Mouse (Mus musculus): ENCODE results near the gene Zmym4. TPM values are rescaled to one million over a fixed set of nuclear protein-coding genes. Genes with fewer than 3 reads are reported as not detected.
A peak's percentile ranks its signal among the peaks of the same experiment; 100 is the strongest.

The Zmym4 gene
- polyA plus RNA-seq, 1 experiment from 2014 or later, result 9.4 TPM

DNA sequence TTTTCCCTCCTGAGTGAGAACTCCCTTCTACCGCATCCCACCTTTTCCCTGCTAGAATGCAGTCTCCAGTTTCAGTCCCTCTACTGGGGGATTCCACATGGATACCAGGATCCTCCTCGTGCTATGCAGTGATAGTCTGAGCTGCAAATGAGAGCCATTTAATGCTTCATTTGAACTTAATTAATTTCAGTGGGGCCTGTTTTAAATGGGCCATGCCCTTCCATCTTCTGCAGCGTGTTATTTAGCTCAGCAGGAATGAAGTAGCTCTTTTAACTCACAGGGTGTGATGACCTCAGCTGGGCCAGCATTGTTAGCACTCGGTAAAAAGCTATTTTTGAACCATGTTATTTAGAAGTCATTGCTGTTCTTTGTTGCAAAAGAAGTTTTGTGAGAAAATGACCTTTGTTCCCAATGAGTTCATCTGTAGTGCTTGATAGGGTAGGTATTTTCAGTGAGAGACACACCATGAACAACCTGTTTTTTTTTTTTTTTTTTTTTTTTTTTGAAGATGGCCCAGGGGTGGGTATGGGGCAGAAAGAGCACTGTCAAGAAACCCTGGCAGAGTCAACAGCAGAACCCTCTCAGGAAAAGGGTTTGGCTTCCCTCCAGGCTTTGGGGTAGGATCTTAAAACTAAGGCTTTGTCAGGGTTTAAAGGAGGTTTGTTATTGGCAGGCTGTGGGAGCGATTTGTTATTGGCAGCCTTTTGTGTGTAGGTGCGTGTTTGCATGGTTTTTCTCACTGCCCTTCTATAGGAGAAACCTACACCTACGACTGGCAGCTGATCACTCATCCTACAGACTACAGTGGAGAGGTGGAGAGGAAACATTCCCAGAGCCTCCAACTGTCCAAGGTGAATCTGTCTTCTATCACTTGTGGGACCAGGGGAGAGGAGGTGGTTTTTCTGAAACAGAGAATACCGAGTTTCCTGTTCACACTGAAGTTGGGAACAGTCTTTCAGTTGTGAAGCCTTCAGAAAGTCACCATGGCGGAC is 144.7 kb downstream of the Zmym4 start:
- H3K27me3 ChIP-seq (ENCODE audit: control insufficient read depth, insufficient read depth, low read length), result no peaks in the 10 kb centered on the region
- H3K27ac ChIP-seq (ENCODE audit: low read length), result peak overlapping the region; percentile 51; the same call in 1 of the 2 replicates
- no peak overlapping the region for H3K4me2 ChIP-seq (ENCODE audit: low read depth, low read length)
- 0 out of 2 replicates have a peak overlapping the region, but pooled peaks have one; percentile 25 for H3K9ac ChIP-seq (ENCODE audit: low read length)
- no peaks in the 10 kb centered on the region for H3K9me3 ChIP-seq (replicated peaks; ENCODE audit: control insufficient read depth, low read length)
- peaks cover 12% of the 10 kb centered on the region for H3K36me3 ChIP-seq (ENCODE audit: control insufficient read depth, insufficient read depth)
- H3K4me1 ChIP-seq (ENCODE audit: control insufficient read depth, insufficient read depth, low read length), result peaks cover 12% of the 10 kb centered on the region
- WGBS, result 63% methylated on average over 9 of the region's 9 CpGs
- no peak overlapping the region for H3K4me3 ChIP-seq (ENCODE audit: low read length)
- no peak for ATAC-seq (replicated peaks; ENCODE audit: extremely low read depth, insufficient read depth, low FRiP score)

DNA sequence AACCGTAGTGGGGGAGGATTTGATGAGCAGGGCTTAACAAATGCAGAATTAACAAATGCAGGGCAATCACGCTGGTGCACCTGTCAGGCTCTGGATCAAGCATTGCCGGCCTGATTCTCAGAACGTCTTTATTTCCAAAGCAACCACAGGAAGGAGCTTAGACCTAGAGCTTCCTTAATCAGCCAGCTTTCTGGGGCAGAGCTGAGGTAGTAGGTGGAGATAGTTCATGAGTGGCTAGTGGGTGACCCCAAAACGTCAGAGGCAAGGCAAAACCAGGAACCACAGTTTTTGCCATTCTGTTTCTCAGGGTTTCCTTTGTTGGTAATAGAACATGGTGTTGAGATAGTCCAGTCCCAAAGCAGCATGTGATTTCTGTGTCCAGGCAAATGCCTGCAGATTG is 153.1 kb downstream of the Zmym4 start:
- H3K27me3 ChIP-seq (ENCODE audit: control insufficient read depth, insufficient read depth, low read length), result no peaks in the 10 kb centered on the region
- peaks cover 10% of the 10 kb centered on the region for H3K4me1 ChIP-seq (ENCODE audit: control insufficient read depth, insufficient read depth, low read length)
- H3K4me3 ChIP-seq (ENCODE audit: low read length), result no peak overlapping the region
- no peaks in the 10 kb centered on the region for H3K9me3 ChIP-seq (replicated peaks; ENCODE audit: control insufficient read depth, low read length)
- H3K36me3 ChIP-seq (ENCODE audit: control insufficient read depth, insufficient read depth), result peaks cover 26% of the 10 kb centered on the region
- no peak overlapping the region for H3K9ac ChIP-seq (ENCODE audit: low read length)
- ATAC-seq (replicated peaks; ENCODE audit: extremely low read depth, insufficient read depth, low FRiP score), result no peak
- no peak overlapping the region for H3K4me2 ChIP-seq (ENCODE audit: low read depth, low read length)
- 69% methylated on average over 5 of the region's 5 CpGs for WGBS
- H3K27ac ChIP-seq (ENCODE audit: low read length), result no peak overlapping the region

DNA sequence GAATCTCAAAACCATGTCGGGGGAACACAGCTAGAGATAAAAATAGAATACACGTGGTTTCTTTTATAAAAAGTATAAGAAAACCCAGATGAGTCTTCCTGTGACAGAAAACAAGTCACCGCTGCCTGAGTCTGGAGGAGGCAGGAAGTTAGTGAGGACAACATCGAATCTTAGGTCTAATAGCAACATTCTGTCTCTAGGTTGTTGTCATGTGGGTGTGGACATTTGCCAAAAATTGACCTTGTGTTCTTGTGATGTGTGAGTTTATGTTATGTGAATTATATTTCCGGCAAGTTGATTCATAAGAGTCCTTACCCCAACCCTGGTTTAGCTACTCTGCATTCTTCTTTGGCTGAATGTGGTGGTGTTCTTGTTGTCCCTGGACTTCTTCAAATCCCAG is 154.7 kb downstream of the Zmym4 start:
- H3K4me1 ChIP-seq (ENCODE audit: control insufficient read depth, insufficient read depth, low read length), result peaks cover 10% of the 10 kb centered on the region
- no peaks in the 10 kb centered on the region for H3K9me3 ChIP-seq (replicated peaks; ENCODE audit: control insufficient read depth, low read length)
- ATAC-seq (replicated peaks; ENCODE audit: extremely low read depth, insufficient read depth, low FRiP score), result no peak
- H3K4me2 ChIP-seq (ENCODE audit: low read depth, low read length), result no peak overlapping the region
- H3K27ac ChIP-seq (ENCODE audit: low read length), result no peak overlapping the region; the same call in 1 of the 2 replicates
- WGBS, result 44% methylated on average over 5 of the region's 5 CpGs
- H3K36me3 ChIP-seq (ENCODE audit: control insufficient read depth, insufficient read depth), result peaks cover 20% of the 10 kb centered on the region
- H3K9ac ChIP-seq (ENCODE audit: low read length), result no peak overlapping the region
- no peaks in the 10 kb centered on the region for H3K27me3 ChIP-seq (ENCODE audit: control insufficient read depth, insufficient read depth, low read length)
- no peak overlapping the region for H3K4me3 ChIP-seq (ENCODE audit: low read length)

Other genes starting within 250 kb of the Zmym4 start
- not detected in 2 replicates for gene Tfap2e, start 231.9 kb downstream of the Zmym4 start, polyA plus RNA-seq (2015; fragmentation: Nextera tagmentation; extraction: Ambion mirVana)
- gene Ncdn, start 214.7 kb downstream of the Zmym4 start, polyA plus RNA-seq (2015; fragmentation: Nextera tagmentation; extraction: Ambion mirVana), result 22.4 and 23.3 TPM in 2 replicates
- 21.1 and 22.0 TPM in 2 replicates for gene AU040320, start 214.6 kb downstream of the Zmym4 start, polyA plus RNA-seq (2015; fragmentation: Nextera tagmentation; extraction: Ambion mirVana)
- 34.4 and 38.4 TPM in 2 replicates for gene Sfpq, start 53.2 kb upstream of the Zmym4 start, polyA plus RNA-seq (2015; fragmentation: Nextera tagmentation; extraction: Ambion mirVana)
- 11.9 and 12.4 TPM in 2 replicates for gene Zmym1, start 93.0 kb upstream of the Zmym4 start, polyA plus RNA-seq (2015; fragmentation: Nextera tagmentation; extraction: Ambion mirVana)
- 10.8 and 12.0 TPM in 2 replicates for gene Zmym6, start 109.2 kb upstream of the Zmym4 start, polyA plus RNA-seq (2015; fragmentation: Nextera tagmentation; extraction: Ambion mirVana)
- 14.2 and 14.4 TPM in 2 replicates for gene Tmem35b, start 155.6 kb upstream of the Zmym4 start, polyA plus RNA-seq (2015; fragmentation: Nextera tagmentation; extraction: Ambion mirVana)
- gene Dlgap3, start 201.1 kb upstream of the Zmym4 start, polyA plus RNA-seq (2015; fragmentation: Nextera tagmentation; extraction: Ambion mirVana), result 0.39 and 0.45 TPM in 2 replicates